Mouse (Mus musculus): ENCODE data around the gene Meltf.

GRCm38 (mm10) chr16:31938856-31939255 lies 60.2 kb downstream of the Meltf start:
- TF ChIP-seq CTCF (IDR thresholded peaks at IDR 0.05; ENCODE audit: low read depth) (no peak), EP300 (IDR thresholded peaks at IDR 0.05; ENCODE audit: low read depth) (no peak)
